Mouse (Mus musculus) spleen, adult 2 months (tissue): ENCODE measurements around the gene Nup62. TPM values are rescaled to one million over a fixed set of nuclear protein-coding genes. Genes with fewer than 3 reads are reported as not detected.

Experiments
- DNase-seq, 2 experiments: peaks; one replicate each; pipeline versions ENCODE4 v3.0.0 to v3.0.0-alpha.2; 2012 to 2021; ENCODE audit warnings: low spot score in 2 of 2, low read depth in 1 of 2
- H3K27ac ChIP-seq: fragments of 200-500 bp; 2 replicates; pipeline ENCODE4 v1.5.1; 2012; ENCODE audit warnings: low read length, inconsistent platforms; ENCODE audit not compliant: insufficient read depth
- H3K27me3 ChIP-seq: fragments of 200-500 bp; 2 replicates; pipeline ENCODE4 v1.6.1; 2012; ENCODE audit warnings: mild to moderate bottlenecking, moderate library complexity, low read length, inconsistent platforms; ENCODE audit not compliant: control insufficient read depth, insufficient read depth
- H3K36me3 ChIP-seq: fragments of 200-500 bp; 2 replicates; pipeline ENCODE4 v1.6.1; 2012; ENCODE audit warnings: mild to moderate bottlenecking, low read length, inconsistent platforms; ENCODE audit not compliant: control insufficient read depth, insufficient read depth
- H3K4me1 ChIP-seq: fragments of 200-500 bp; 2 replicates; pipeline ENCODE4 v1.6.1; 2011; ENCODE audit warnings: inconsistent platforms; ENCODE audit not compliant: control insufficient read depth, insufficient read depth, insufficient read length
- H3K4me3 ChIP-seq: fragments of 200-500 bp; 2 replicates; pipeline ENCODE4 v1.5.1; 2011; ENCODE audit warnings: mild to moderate bottlenecking, inconsistent platforms; ENCODE audit not compliant: insufficient read depth, insufficient read length; ENCODE audit errors: extremely low read depth
- CTCF ChIP-seq: fragments of 200-500 bp; IDR thresholded peaks from 2 replicates; pipeline ENCODE4 v1.5.1; 2011; ENCODE audit warnings: mild to moderate bottlenecking, inconsistent platforms; ENCODE audit not compliant: insufficient read depth, insufficient read length, insufficient replicate concordance; ENCODE audit errors: extremely low read depth
- POLR2A ChIP-seq: fragments of 200-500 bp; IDR thresholded peaks from 2 replicates; pipeline ENCODE4 v1.6.1; 2011; ENCODE audit warnings: low read depth, low read length, inconsistent platforms
- WGBS: fragments of 180-500 bp; shearing (Covaris S2); methylation state at CpG from one replicate; pipeline ENCODE4 v1.1.7; 2018; 5-methylcytosine and 5-hydroxymethylcytosine counted together
- polyA plus RNA-seq: library from polyadenylated mRNA; depleted of rRNA; stranded (reverse); fragments of >200 nt; gene quantifications from 2 replicates; pipeline ENCODE4 v1.2.3, GENCODE M21; 2012

Gene Nup62
- polyA plus RNA-seq, 1 experiment = 43.8 TPM

- TF ChIP-seq POLR2A (no peak), CTCF (no peak)
- DNase-seq = no peak
- Histone ChIP-seq H3K36me3 (no peaks in the 10 kb centered on the region), H3K27me3 (no peaks in the 10 kb centered on the region), H3K4me3 (no peak overlapping the region), H3K27ac (no peak overlapping the region), H3K4me1 (peaks cover 7% of the 10 kb centered on the region)
- 91% methylated on average over 20 of the region's 20 CpGs for WGBS
These were observed 3.1 kb upstream of the Nup62 start for GRCm38 (mm10) chr7:44812651-44813325.

GRCm38 (mm10) chr7:44813985-44814384 is 1.9 kb upstream of the Nup62 start:
- Histone ChIP-seq H3K27me3 (no peaks in the 10 kb centered on the region), H3K4me1 (peaks cover 7% of the 10 kb centered on the region), H3K36me3 (no peaks in the 10 kb centered on the region), H3K4me3 (no peak overlapping the region), H3K27ac (no peak overlapping the region)
- no peak for TF ChIP-seq CTCF
- no peak for TF ChIP-seq POLR2A
- DNase-seq = no peak
- 89% methylated on average over 3 of the region's 3 CpGs for WGBS

- no peaks in the 10 kb centered on the region for H3K36me3 ChIP-seq
- H3K4me3 ChIP-seq = no peak overlapping the region
- H3K4me1 ChIP-seq = peaks cover 7% of the 10 kb centered on the region
- DNase-seq = no peak
- H3K27ac ChIP-seq = no peak overlapping the region
- TF ChIP-seq CTCF (no peak), POLR2A (no peak)
- H3K27me3 ChIP-seq = no peaks in the 10 kb centered on the region
- WGBS = 86% methylated on average over 4 of the region's 4 CpGs
These were observed 1.5 kb upstream of the Nup62 start for GRCm38 (mm10) chr7:44814423-44814822.

- TF ChIP-seq CTCF = no peak
- TF ChIP-seq POLR2A = no peak
- DNase-seq = no peak
- H3K36me3 ChIP-seq = no peaks in the 10 kb centered on the region
These were observed 835 bp upstream of the Nup62 start for GRCm38 (mm10) chr7:44814952-44815553.

GRCm38 (mm10) chr7:44816470-44817021 is 658 bp downstream of the Nup62 start, which contains the start of gene Atf5:
Atf5 (minus strand) TSS chr7:44816658.
- TF ChIP-seq POLR2A = no peak
- no peak for TF ChIP-seq CTCF
- DNase-seq = no peak
- Histone ChIP-seq H3K4me3 (peak within 1 kb of the TSS; percentile 93), H3K27ac (peak within 1 kb of the TSS; percentile 92), H3K27me3 (no peaks in the 10 kb centered on the region), H3K4me1 (peaks cover 10% of the 10 kb centered on the region), H3K36me3 (no peaks in the 10 kb centered on the region)
- under 1% methylated on average over 53 of the region's 57 CpGs for WGBS

More at GRCm38 (mm10) chr7:44814952-44815553, 835 bp upstream of the Nup62 start:
- peak overlapping the region; percentile 93; the same call in 1 of the 2 replicates for H3K4me3 ChIP-seq
- peak overlapping the region; percentile 60; the same call in 1 of the 2 replicates for H3K27ac ChIP-seq
- H3K27me3 ChIP-seq = no peaks in the 10 kb centered on the region
- peaks cover 7% of the 10 kb centered on the region for H3K4me1 ChIP-seq
- 62% methylated on average over 14 of the region's 14 CpGs for WGBS

GRCm38 (mm10) chr7:44817441-44817840 is 1.6 kb downstream of the Nup62 start:
- no peak overlapping the region for H3K4me3 ChIP-seq
- no peaks in the 10 kb centered on the region for H3K27me3 ChIP-seq
- WGBS = 16% methylated on average over 3 of the region's 3 CpGs
- no peak overlapping the region for H3K27ac ChIP-seq
- peaks cover 10% of the 10 kb centered on the region for H3K4me1 ChIP-seq
- H3K36me3 ChIP-seq = no peaks in the 10 kb centered on the region
- DNase-seq = peak in 1 of 2 experiments; percentile 1
- no peak for TF ChIP-seq CTCF
- TF ChIP-seq POLR2A = no peak
